Mouse (Mus musculus): ENCODE data around the gene Reck. TPM values are rescaled to one million over a fixed set of nuclear protein-coding genes. Genes with fewer than 3 reads are reported as not detected.

The Reck gene
- polyA plus RNA-seq (2014; fragmentation: Illumina TruSeq; extraction: RNeasy Lipid Tissue Mini Kit (QIAGEN cat#74804); ENCODE audit: low read depth, low replicate concordance): 6.3 TPM

GRCm38 (mm10) chr4:43875160-43875918 lies at the start of gene Reck:
TSS of gene Reck (plus strand) at chr4:43875530.

DNA sequence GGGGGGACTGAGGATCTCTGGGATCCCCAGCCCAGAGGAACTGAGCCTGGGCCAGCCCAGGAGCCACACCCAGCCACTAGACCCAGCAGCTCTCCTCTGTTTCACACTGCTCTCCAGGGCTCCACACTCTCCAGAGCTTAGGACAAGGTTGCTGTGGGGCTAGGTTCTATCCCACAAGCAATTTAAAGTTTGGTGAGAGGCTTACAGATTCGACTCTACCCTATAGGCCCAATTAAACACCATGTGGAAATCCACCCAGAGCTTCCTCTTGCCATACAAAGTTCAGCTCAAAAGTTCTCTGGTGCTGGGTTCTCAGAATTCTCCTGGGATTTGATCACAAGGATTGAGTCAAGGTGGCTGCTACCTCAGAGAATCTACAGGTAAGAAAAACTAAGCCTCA lies 35.2 kb upstream of the Reck start, which contains the start of gene Olfr157:
Gene Olfr157, minus strand, starts transcription at position 101 of the 400 bp plus-strand sequence.

DNA sequence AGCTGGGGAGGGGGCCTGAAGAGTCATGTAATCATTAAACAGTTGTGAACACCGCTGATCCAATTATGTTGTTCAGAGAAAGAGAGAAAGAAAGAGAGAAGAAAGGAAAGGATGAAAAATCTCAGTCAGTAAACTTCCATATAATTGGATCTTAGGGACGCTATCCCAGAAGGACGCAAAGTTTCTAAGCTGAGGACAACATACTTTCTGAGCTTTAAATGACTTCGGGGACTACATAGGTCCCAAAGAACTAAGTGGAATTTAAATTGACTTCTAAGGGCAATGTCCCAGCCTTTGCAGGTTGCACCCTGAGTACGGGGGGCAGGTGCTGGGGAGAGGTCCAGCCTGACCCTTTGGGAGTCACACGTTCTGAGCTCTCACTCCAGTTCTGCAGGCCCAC lies 24.1 kb upstream of the Reck start, which contains the start of gene Olfr155:
Gene Olfr155, plus strand, starts transcription at position 301 of the 400 bp plus-strand sequence.

GRCm38 (mm10) chr4:43957292-43957845 lies 82.0 kb downstream of the Reck start, which contains the start of gene Glipr2:
TSS of gene Glipr2 (plus strand) at chr4:43957401.

GRCm38 (mm10) chr4:43983181-43983580 lies 107.9 kb downstream of the Reck start, which contains the start of gene Ccin:
TSS of gene Ccin (plus strand) at chr4:43983483.

Other genes starting within 250 kb of the Reck start
- gene Npr2, start 243.6 kb upstream of the Reck start, polyA plus RNA-seq (2014; fragmentation: Illumina TruSeq; extraction: RNeasy Lipid Tissue Mini Kit (QIAGEN cat#74804); ENCODE audit: low read depth, low replicate concordance): 0.94 TPM
- gene Spag8, start 221.9 kb upstream of the Reck start, polyA plus RNA-seq (2014; fragmentation: Illumina TruSeq; extraction: RNeasy Lipid Tissue Mini Kit (QIAGEN cat#74804); ENCODE audit: low read depth, low replicate concordance): 7.7 TPM
- gene Hint2, start 219.1 kb upstream of the Reck start, polyA plus RNA-seq (2014; fragmentation: Illumina TruSeq; extraction: RNeasy Lipid Tissue Mini Kit (QIAGEN cat#74804); ENCODE audit: low read depth, low replicate concordance): 0.91 TPM
- gene Tmem8b, start 206.6 kb upstream of the Reck start, polyA plus RNA-seq (2014; fragmentation: Illumina TruSeq; extraction: RNeasy Lipid Tissue Mini Kit (QIAGEN cat#74804); ENCODE audit: low read depth, low replicate concordance): 11.4 TPM
- gene Fam221b, start 206.4 kb upstream of the Reck start, polyA plus RNA-seq (2014; fragmentation: Illumina TruSeq; extraction: RNeasy Lipid Tissue Mini Kit (QIAGEN cat#74804); ENCODE audit: low read depth, low replicate concordance): 179 TPM
- gene Olfr70, start 174.7 kb upstream of the Reck start, polyA plus RNA-seq (2014; fragmentation: Illumina TruSeq; extraction: RNeasy Lipid Tissue Mini Kit (QIAGEN cat#74804); ENCODE audit: low read depth, low replicate concordance): not detected
- not detected for gene Olfr71, start 165.3 kb upstream of the Reck start, polyA plus RNA-seq (2014; fragmentation: Illumina TruSeq; extraction: RNeasy Lipid Tissue Mini Kit (QIAGEN cat#74804); ENCODE audit: low read depth, low replicate concordance)
- gene Hrct1, start 148.3 kb upstream of the Reck start, polyA plus RNA-seq (2014; fragmentation: Illumina TruSeq; extraction: RNeasy Lipid Tissue Mini Kit (QIAGEN cat#74804); ENCODE audit: low read depth, low replicate concordance): not detected
- 1.9 TPM for gene Spaar, start 145.5 kb upstream of the Reck start, polyA plus RNA-seq (2014; fragmentation: Illumina TruSeq; extraction: RNeasy Lipid Tissue Mini Kit (QIAGEN cat#74804); ENCODE audit: low read depth, low replicate concordance)
- gene Olfr159, start 104.5 kb upstream of the Reck start, polyA plus RNA-seq (2014; fragmentation: Illumina TruSeq; extraction: RNeasy Lipid Tissue Mini Kit (QIAGEN cat#74804); ENCODE audit: low read depth, low replicate concordance): not detected
- gene Olfr156, start 51.6 kb upstream of the Reck start, polyA plus RNA-seq (2014; fragmentation: Illumina TruSeq; extraction: RNeasy Lipid Tissue Mini Kit (QIAGEN cat#74804); ENCODE audit: low read depth, low replicate concordance): not detected
- gene Olfr157, start 35.3 kb upstream of the Reck start, polyA plus RNA-seq (2014; fragmentation: Illumina TruSeq; extraction: RNeasy Lipid Tissue Mini Kit (QIAGEN cat#74804); ENCODE audit: low read depth, low replicate concordance): not detected
- not detected for gene Olfr155, start 24.0 kb upstream of the Reck start, polyA plus RNA-seq (2014; fragmentation: Illumina TruSeq; extraction: RNeasy Lipid Tissue Mini Kit (QIAGEN cat#74804); ENCODE audit: low read depth, low replicate concordance)
- gene Glipr2, start 81.9 kb downstream of the Reck start, polyA plus RNA-seq (2014; fragmentation: Illumina TruSeq; extraction: RNeasy Lipid Tissue Mini Kit (QIAGEN cat#74804); ENCODE audit: low read depth, low replicate concordance): 2.8 TPM
- gene Ccin, start 108.0 kb downstream of the Reck start, polyA plus RNA-seq (2014; fragmentation: Illumina TruSeq; extraction: RNeasy Lipid Tissue Mini Kit (QIAGEN cat#74804); ENCODE audit: low read depth, low replicate concordance): 47.2 TPM
- gene Clta, start 128.9 kb downstream of the Reck start, polyA plus RNA-seq (2014; fragmentation: Illumina TruSeq; extraction: RNeasy Lipid Tissue Mini Kit (QIAGEN cat#74804); ENCODE audit: low read depth, low replicate concordance): 11.7 TPM
- gene Gne, start 208.6 kb downstream of the Reck start, polyA plus RNA-seq (2014; fragmentation: Illumina TruSeq; extraction: RNeasy Lipid Tissue Mini Kit (QIAGEN cat#74804); ENCODE audit: low read depth, low replicate concordance): 1.8 TPM

Data from testis, adult 10 weeks (tissue).